Mouse (Mus musculus) lung, adult 2 months (tissue): Measurements from ENCODE around the gene Skil. TPM values are rescaled to one million over a fixed set of nuclear protein-coding genes. Genes with fewer than 3 reads are reported as not detected.

Source experiments
- DNase-seq: peaks from one replicate; pipeline ENCODE4 v3.0.0; 2022
- H3K4me1 ChIP-seq: fragments of 200-500 bp; 2 replicates; pipeline ENCODE4 v1.6.1; 2011; ENCODE audit warnings: low read length; ENCODE audit not compliant: control insufficient read depth, insufficient read depth
- H3K4me3 ChIP-seq: fragments of 200-500 bp; replicated peaks from 2 replicates; pipeline ENCODE3; 2011; ENCODE audit warnings: low read depth, mild to moderate bottlenecking, control low read depth, low read length; ENCODE audit errors: extremely low read depth
- CTCF ChIP-seq: fragments of 200-500 bp; IDR thresholded peaks from 2 replicates; pipeline ENCODE4 v1.5.1; 2011; ENCODE audit warnings: mild to moderate bottlenecking, low read length, control low read depth; ENCODE audit not compliant: insufficient read depth
- POLR2A ChIP-seq: fragments of 200-500 bp; IDR thresholded peaks from 2 replicates; pipeline ENCODE4 v1.6.1; 2011; ENCODE audit warnings: low read depth, mild to moderate bottlenecking, control low read depth, low read length, borderline replicate concordance; ENCODE audit errors: extremely low read depth
- WGBS: fragments of 180-500 bp; shearing (Covaris S2); methylation state at CpG from one replicate; pipeline ENCODE4 v1.1.7; 2018; 5-methylcytosine and 5-hydroxymethylcytosine counted together
- polyA plus RNA-seq: library from polyadenylated mRNA; depleted of rRNA; stranded (reverse); fragments of >200 nt; gene quantifications from 2 replicates; pipeline ENCODE4 v1.2.3, GENCODE M21; 2012; rRNA removed

Skil gene
- 6.9 and 11.1 TPM in 2 replicates for polyA plus RNA-seq

GRCm38 (mm10) chr3:31094531-31095178 lies at the start of gene Skil:
Gene Skil, plus strand, starts transcription at chr3:31095058.
- no peak for TF ChIP-seq CTCF
- peak; percentile 54; the same call in 1 of the 2 replicates for TF ChIP-seq POLR2A
- Histone ChIP-seq H3K4me1 (peaks cover 8% of the 10 kb centered on the region), H3K4me3 (peak within 1 kb of the TSS; percentile 91)
- under 1% methylated on average over 92 of the region's 109 CpGs for WGBS
- peak; percentile 90 for DNase-seq

- no peak for TF ChIP-seq CTCF
- TF ChIP-seq POLR2A: no peak
- DNase-seq: no peak
- 74% methylated on average over 3 of the region's 3 CpGs for WGBS
Measured at GRCm38 (mm10) chr3:31047263-31047662, 47.6 kb upstream of the Skil start.

GRCm38 (mm10) chr3:31049087-31049486 lies 45.8 kb upstream of the Skil start:
- TF ChIP-seq CTCF (no peak), POLR2A (no peak)
- H3K4me3 ChIP-seq: no peak overlapping the region
- no peak for DNase-seq
- H3K4me1 ChIP-seq: no peaks in the 10 kb centered on the region
- WGBS: 82% methylated on average over 5 of the region's 5 CpGs

More at GRCm38 (mm10) chr3:31047263-31047662, 47.6 kb upstream of the Skil start:
- Histone ChIP-seq H3K4me3 (no peak overlapping the region), H3K4me1 (no peaks in the 10 kb centered on the region)

- no peak overlapping the region for H3K4me3 ChIP-seq
- no peak for DNase-seq
- 66% methylated on average over 7 of the region's 7 CpGs for WGBS
- no peaks in the 10 kb centered on the region for H3K4me1 ChIP-seq
- no peak for TF ChIP-seq CTCF
- TF ChIP-seq POLR2A: no peak
Measured at GRCm38 (mm10) chr3:31050375-31050774, 44.5 kb upstream of the Skil start.

DNA sequence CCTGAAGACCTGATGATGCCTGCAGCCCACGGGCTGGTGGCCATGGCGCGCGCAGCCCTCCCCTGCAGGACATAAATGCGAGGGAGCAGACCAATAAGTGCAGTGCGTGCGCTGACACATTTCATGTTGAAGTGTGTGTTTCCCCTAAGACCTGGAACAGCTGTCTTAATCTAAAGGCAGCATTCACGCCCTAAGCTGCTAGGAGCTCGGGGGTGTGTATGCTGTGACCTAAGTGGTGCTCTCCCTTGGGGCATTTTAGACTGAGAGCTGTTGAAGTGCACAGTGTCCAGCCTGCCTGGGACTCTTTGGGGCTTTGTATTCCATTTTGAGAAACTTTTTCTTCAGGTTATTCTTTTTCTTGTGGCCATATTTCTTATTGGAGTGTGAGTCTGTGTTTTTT lies 43.1 kb upstream of the Skil start:
- H3K4me3 ChIP-seq: no peak overlapping the region
- no peak for TF ChIP-seq POLR2A
- TF ChIP-seq CTCF: no peak
- DNase-seq: no peak
- no peaks in the 10 kb centered on the region for H3K4me1 ChIP-seq
- WGBS: 89% methylated on average over 9 of the region's 9 CpGs

DNA sequence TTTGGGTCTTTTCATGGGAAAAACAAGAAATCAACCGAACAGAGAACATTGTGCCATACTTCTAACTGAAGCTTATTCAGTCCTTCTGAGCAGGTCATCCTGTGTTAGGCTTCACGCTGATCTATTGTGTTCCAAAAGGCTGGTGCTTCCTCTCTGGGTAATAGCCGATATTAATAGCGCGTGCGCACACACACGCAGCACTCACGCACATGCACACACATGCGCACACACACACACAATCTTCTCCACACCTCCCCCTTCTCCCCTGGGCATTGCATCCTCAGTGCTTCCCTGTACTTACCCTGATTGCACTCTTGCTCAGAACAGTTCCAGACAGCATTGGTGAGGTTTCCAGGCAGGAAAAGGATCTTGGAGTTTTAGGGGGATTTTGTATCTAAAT lies 41.7 kb upstream of the Skil start:
- DNase-seq: no peak
- Histone ChIP-seq H3K4me3 (no peak overlapping the region), H3K4me1 (no peaks in the 10 kb centered on the region)
- TF ChIP-seq POLR2A (no peak), CTCF (no peak)
- 76% methylated on average over 9 of the region's 9 CpGs for WGBS

DNA sequence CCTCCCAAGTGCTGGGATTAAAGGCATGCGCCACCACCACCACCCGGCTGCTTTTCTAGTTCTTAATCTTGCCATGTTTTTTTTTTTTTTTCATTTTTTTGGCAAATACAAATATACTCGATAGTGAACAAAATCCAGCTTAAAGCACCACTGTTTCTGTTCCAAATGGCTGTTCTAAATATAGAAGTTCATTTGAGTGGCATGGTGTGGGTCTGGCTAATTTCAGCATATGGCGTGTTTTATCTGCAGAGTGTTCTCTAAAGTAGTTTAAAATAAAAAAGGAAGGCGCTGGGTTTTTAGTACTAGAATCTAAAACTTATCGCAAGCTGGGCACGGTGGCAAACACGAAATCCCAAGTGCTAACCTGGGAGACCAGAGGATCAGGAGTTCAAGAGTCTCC lies 40.0 kb upstream of the Skil start:
- no peak for TF ChIP-seq CTCF
- no peak for TF ChIP-seq POLR2A
- Histone ChIP-seq H3K4me3 (no peak overlapping the region), H3K4me1 (no peaks in the 10 kb centered on the region)
- 84% methylated on average over 8 of the region's 8 CpGs for WGBS
- DNase-seq: no peak

DNA sequence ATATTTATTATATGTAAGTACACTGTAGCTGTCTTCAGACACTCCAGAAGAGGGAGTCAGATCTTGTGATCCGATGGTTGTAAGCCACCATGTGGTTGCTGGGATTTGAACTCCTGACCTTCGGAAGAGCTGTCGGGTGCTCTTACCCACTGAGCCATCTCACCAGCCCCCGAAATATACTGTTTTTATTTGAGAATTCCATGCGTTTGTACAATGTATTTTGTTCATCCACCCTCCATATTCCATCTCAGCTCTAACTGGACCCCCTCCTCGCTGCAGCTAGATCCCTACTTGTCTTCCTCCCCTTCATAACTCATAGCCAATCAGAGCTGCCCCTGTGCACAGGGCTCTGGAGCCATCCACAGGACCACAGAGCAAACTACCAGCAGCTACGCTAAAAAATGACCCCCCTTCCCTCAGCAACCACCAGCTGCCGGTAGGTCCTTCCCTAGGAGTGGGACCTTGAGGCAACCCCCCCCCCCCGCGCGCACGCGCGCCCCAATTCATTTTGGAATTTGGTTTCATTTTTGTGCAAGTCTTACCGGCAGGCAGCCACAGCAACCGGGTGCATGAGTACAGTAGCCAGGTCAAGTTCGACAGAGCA lies 38.7 kb upstream of the Skil start:
- WGBS: 15% methylated on average over 17 of the region's 17 CpGs
- H3K4me1 ChIP-seq: no peaks in the 10 kb centered on the region
- TF ChIP-seq POLR2A (no peak), CTCF (no peak)
- peak; percentile 32 for DNase-seq
- peak overlapping the region; percentile 74 for H3K4me3 ChIP-seq

DNA sequence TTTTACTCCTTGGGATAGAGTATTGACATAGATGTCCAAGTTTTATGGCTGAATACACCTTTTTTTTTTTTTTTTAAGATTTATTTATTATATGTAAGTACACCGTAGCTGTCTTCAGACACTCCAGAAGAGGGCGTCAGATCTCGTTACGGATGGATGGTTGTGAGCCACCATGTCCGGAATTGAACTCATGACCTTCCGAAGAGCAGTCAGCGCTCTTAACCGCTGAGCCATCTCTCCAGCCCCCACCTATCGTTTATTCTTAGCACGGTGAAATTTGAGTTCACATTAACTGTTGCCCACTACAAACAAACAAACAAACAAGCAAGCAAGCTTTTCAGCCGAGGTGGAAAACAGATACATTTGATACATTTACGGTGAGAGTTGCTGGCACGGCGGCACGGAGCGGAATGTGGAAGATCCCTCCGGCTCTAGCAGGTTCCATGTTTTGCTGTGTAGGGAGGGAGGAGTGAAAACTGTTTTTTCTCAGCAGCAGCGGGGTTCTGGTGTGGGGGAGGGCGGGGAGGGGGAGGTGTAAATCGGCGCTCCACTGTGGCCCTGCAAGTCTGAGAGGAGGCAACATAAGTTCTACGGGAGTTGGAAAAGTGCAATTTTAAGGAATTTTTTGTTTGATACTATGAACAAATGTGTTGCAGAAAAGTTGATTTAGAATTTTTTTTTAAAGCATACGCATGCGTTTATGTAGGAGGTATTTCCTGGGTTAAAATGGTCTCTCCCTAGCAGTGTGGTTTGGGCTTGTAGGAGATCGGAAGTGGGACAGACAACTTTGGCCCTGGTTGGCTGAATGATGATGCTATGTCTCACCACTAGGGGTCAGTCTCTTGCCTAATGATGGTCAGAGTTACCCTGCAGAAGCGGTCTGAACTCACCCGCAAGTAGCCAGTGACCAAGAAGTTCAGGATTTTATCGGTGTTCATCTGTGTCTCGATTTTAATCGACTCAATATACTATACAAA lies 37.9 kb upstream of the Skil start:
- DNase-seq: peak; percentile 51
- TF ChIP-seq CTCF (peak; percentile 90), POLR2A (no peak)
- under 1% methylated on average over 30 of the region's 30 CpGs for WGBS
- Histone ChIP-seq H3K4me3 (peak overlapping the region; percentile 74), H3K4me1 (no peaks in the 10 kb centered on the region)
